Mouse (Mus musculus): ENCODE data around the gene Spns2. TPM values are rescaled to one million over a fixed set of nuclear protein-coding genes. Genes with fewer than 3 reads are reported as not detected.
"Not testable (repeated sequence)": the region's sequence is repeated elsewhere in the genome, so short reads cannot be mapped to it uniquely, and the experiment has no call there.

Spns2 gene
- total RNA-seq, 1 experiment from 2014 or later: 3.3 TPM

GRCm38 (mm10) chr11:72471381-72471780 lies 18.3 kb downstream of the Spns2 start:
- no peak for DNase-seq

GRCm38 (mm10) chr11:72470004-72470403 lies 19.7 kb downstream of the Spns2 start:
- no peak for DNase-seq

- peak; percentile 64 for DNase-seq
Measured at GRCm38 (mm10) chr11:72469217-72469616, 20.5 kb downstream of the Spns2 start.

- no peak for DNase-seq
Measured at GRCm38 (mm10) chr11:72468525-72468924, 21.2 kb downstream of the Spns2 start.

GRCm38 (mm10) chr11:72466694-72467507 lies 22.8 kb downstream of the Spns2 start:
- no peak for DNase-seq

GRCm38 (mm10) chr11:72465978-72466693 lies 23.6 kb downstream of the Spns2 start:
- no peak for DNase-seq

GRCm38 (mm10) chr11:72464821-72465220 lies 24.9 kb downstream of the Spns2 start:
- DNase-seq: no peak

GRCm38 (mm10) chr11:72461500-72461981 lies 28.2 kb downstream of the Spns2 start:
- no peak for DNase-seq

GRCm38 (mm10) chr11:72458502-72458901 lies 31.2 kb downstream of the Spns2 start:
- no peak for DNase-seq

- DNase-seq: no peak
Measured at GRCm38 (mm10) chr11:72457995-72458496, 31.7 kb downstream of the Spns2 start.

- no peak for DNase-seq
Measured at GRCm38 (mm10) chr11:72455694-72456093, 34.0 kb downstream of the Spns2 start.

GRCm38 (mm10) chr11:72453105-72453953 lies 36.4 kb downstream of the Spns2 start:
- no peak for DNase-seq

GRCm38 (mm10) chr11:72452140-72452665 lies 37.5 kb downstream of the Spns2 start:
- DNase-seq: no peak

GRCm38 (mm10) chr11:72447475-72447874 lies 42.2 kb downstream of the Spns2 start:
- no peak for DNase-seq

- DNase-seq: peak; percentile 37
Measured at GRCm38 (mm10) chr11:72446311-72447105, 43.2 kb downstream of the Spns2 start.

GRCm38 (mm10) chr11:72440965-72441664 lies 48.6 kb downstream of the Spns2 start, which contains the start of gene Mybbp1a:
TSS of gene Mybbp1a (plus strand) at chr11:72441355.
- peak; percentile 99 for DNase-seq

GRCm38 (mm10) chr11:72440597-72440964 lies 49.1 kb downstream of the Spns2 start:
- not testable (repeated sequence) for DNase-seq

- DNase-seq: no peak
Measured at GRCm38 (mm10) chr11:72438411-72438810, 51.3 kb downstream of the Spns2 start.

- DNase-seq: peak; percentile 68
Measured at GRCm38 (mm10) chr11:72436756-72437650, 52.7 kb downstream of the Spns2 start.
